Mouse (Mus musculus) lung, embryonic 15.5 days (tissue): ENCODE results near the gene Zfp846. TPM values are rescaled to one million over a fixed set of nuclear protein-coding genes. Genes with fewer than 3 reads are reported as not detected.

Experiments used
- polyA plus RNA-seq: library from polyadenylated mRNA; unstranded; fragments of >200 nt; fragmentation: Nextera tagmentation; extraction: Ambion mirVana; gene quantifications from 2 replicates; pipeline ENCODE4 v1.2.1, GENCODE M21; 2015

Zfp846 gene
- polyA plus RNA-seq, 1 experiment from 2014 or later = 17.7 TPM

Other genes starting within 250 kb of the Zfp846 start
- 0.19 TPM in 1 of 2 replicates, not detected in the other for gene Olfr18, start 245.2 kb upstream of the Zfp846 start, polyA plus RNA-seq
- 34.6 and 37.0 TPM in 2 replicates for gene Zfp560, start 196.1 kb upstream of the Zfp846 start, polyA plus RNA-seq
- 19.7 and 21.6 TPM in 2 replicates for gene Zfp26, start 121.1 kb upstream of the Zfp846 start, polyA plus RNA-seq
- 19.2 and 22.8 TPM in 2 replicates for gene Zfp426, start 88.5 kb upstream of the Zfp846 start, polyA plus RNA-seq
- 103 and 107 TPM in 2 replicates for gene Zfp266, start 59.9 kb upstream of the Zfp846 start, polyA plus RNA-seq
- 369 and 383 TPM in 2 replicates for gene Ubl5, start 61.6 kb downstream of the Zfp846 start, polyA plus RNA-seq
- 18.5 and 20.8 TPM in 2 replicates for gene Fbxl12, start 63.5 kb downstream of the Zfp846 start, polyA plus RNA-seq
- 51.8 and 54.8 TPM in 2 replicates for gene Pin1, start 70.8 kb downstream of the Zfp846 start, polyA plus RNA-seq
- 2.7 and 2.8 TPM in 2 replicates for gene Olfm2, start 165.1 kb downstream of the Zfp846 start, polyA plus RNA-seq
- gene Col5a3, start 233.8 kb downstream of the Zfp846 start, polyA plus RNA-seq = 0.99 and 1.4 TPM in 2 replicates
- gene Rdh8, start 237.2 kb downstream of the Zfp846 start, polyA plus RNA-seq = not detected in 2 replicates